17 mouse cellular contexts compared by ENCODE assay signal in genomic region chr1:52373817-52374216, GRCm38 (mm10).
"Had no signal": no experiment of that assay in that cellular context is flagged by ENCODE, and none has a peak within 500 bp of the region (broad histone marks: within the 10 kb centered on the region; RNA-seq: fewer than 3 reads in every experiment).

No protein-coding gene starts in this region.

- H3K4me3 ChIP-seq: midbrain, embryonic 10.5 days; midbrain, embryonic 12.5 days; myocyte; neural tube, embryonic 13.5 days; neural tube, embryonic 15.5 days had no signal

- H3K27me3 ChIP-seq: midbrain, embryonic 12.5 days; neural tube, embryonic 13.5 days; neural tube, embryonic 15.5 days had no signal

- H3K27ac ChIP-seq: midbrain, embryonic 10.5 days; midbrain, embryonic 12.5 days; neural tube, embryonic 13.5 days; neural tube, embryonic 15.5 days had no signal

- H3K36me3 ChIP-seq: midbrain, embryonic 10.5 days; midbrain, embryonic 12.5 days; neural tube, embryonic 13.5 days; neural tube, embryonic 15.5 days had no signal

- ATAC-seq: midbrain, embryonic 16.5 days had no signal

- H3K4me1 ChIP-seq: midbrain, embryonic 10.5 days; midbrain, embryonic 12.5 days; neural tube, embryonic 13.5 days; neural tube, embryonic 15.5 days had no signal

- DNase-seq: lung, adult 18-20 months; lung, embryonic 14.5 days; lung, postnatal 10 days; lung, postnatal 4 days; midbrain, embryonic 14.5 days; right cerebral cortex, postnatal 14 days; right cerebral cortex, postnatal 4 days; spleen, adult 18-20 months; thymus, adult 18-20 months; thymus, postnatal 14 days; thymus, postnatal 36 days had no signal

- H3K9me3 ChIP-seq: midbrain, embryonic 10.5 days; midbrain, embryonic 12.5 days; neural tube, embryonic 13.5 days; neural tube, embryonic 15.5 days had no signal
